Mouse (Mus musculus) ES-Bruce4 (cell line): ENCODE measurements around the gene Zbtb16. TPM values are rescaled to one million over a fixed set of nuclear protein-coding genes. Genes with fewer than 3 reads are reported as not detected.

Experiments used
- H3K27ac ChIP-seq: 2 replicates; pipeline ENCODE4 v1.5.1; 2012; ENCODE audit warnings: low read length, inconsistent platforms; ENCODE audit not compliant: insufficient read depth
- H3K27me3 ChIP-seq: 2 replicates; pipeline ENCODE4 v1.6.1; 2012; ENCODE audit warnings: mild to moderate bottlenecking, low read length, inconsistent platforms; ENCODE audit not compliant: control insufficient read depth, poor library complexity, insufficient read depth, severe bottlenecking
- H3K36me3 ChIP-seq: 2 replicates; pipeline ENCODE4 v1.6.1; 2012; ENCODE audit warnings: inconsistent platforms, mild to moderate bottlenecking, low read length, moderate library complexity; ENCODE audit not compliant: control insufficient read depth, poor library complexity, insufficient read depth, severe bottlenecking
- H3K4me1 ChIP-seq: one replicate; pipeline ENCODE4 v1.8.1; 2011; ENCODE audit warnings: low read length; ENCODE audit not compliant: control insufficient read depth, insufficient read depth
- H3K4me3 ChIP-seq: 2 replicates; pipeline ENCODE4 v1.5.1; 2011; ENCODE audit warnings: low read depth, mild to moderate bottlenecking, low read length
- H3K9ac ChIP-seq: 2 replicates; pipeline ENCODE4 v1.6.1; 2012; ENCODE audit warnings: low read depth, mild to moderate bottlenecking, inconsistent platforms; ENCODE audit not compliant: poor library complexity, severe bottlenecking
- H3K9me3 ChIP-seq: replicated peaks from 2 replicates; pipeline ENCODE4 v1.6.1; 2012; ENCODE audit warnings: mild to moderate bottlenecking, low read length, inconsistent platforms; ENCODE audit not compliant: control insufficient read depth, poor library complexity, insufficient read depth, severe bottlenecking
- CTCF ChIP-seq: IDR thresholded peaks from one replicate; pipeline ENCODE4 v1.8.1; 2011; ENCODE audit warnings: low read depth, low read length
- EP300 ChIP-seq: IDR thresholded peaks from 2 replicates; pipeline ENCODE4 v1.6.1; 2011; ENCODE audit warnings: low read depth, low read length; ENCODE audit not compliant: insufficient read depth
- POLR2A ChIP-seq: IDR thresholded peaks from one replicate; pipeline ENCODE4 v1.8.1; 2011; ENCODE audit warnings: low read length; ENCODE audit not compliant: insufficient read depth
- polyA plus RNA-seq: library from polyadenylated mRNA; stranded (reverse); fragments of >200 nt; gene quantifications from 2 replicates; pipeline ENCODE4 v1.2.4, GENCODE M21; 2011; ENCODE audit warnings: low read depth; ENCODE audit not compliant: missing spikeins, insufficient read depth, insufficient read length

Zbtb16 gene
- polyA plus RNA-seq, 1 experiment, result 0.49 TPM

- H3K36me3 ChIP-seq, result no peaks in the 10 kb centered on the region
- H3K27me3 ChIP-seq, result no peaks in the 10 kb centered on the region
- no peak overlapping the region for H3K4me3 ChIP-seq
- H3K27ac ChIP-seq, result no peak overlapping the region
- H3K4me1 ChIP-seq, result no peaks in the 10 kb centered on the region
- H3K9me3 ChIP-seq, result peaks cover 3% of the 10 kb centered on the region; the same call in 1 of the 2 replicates
- no peak overlapping the region for H3K9ac ChIP-seq
- no peak for TF ChIP-seq POLR2A
- no peak for TF ChIP-seq CTCF
- TF ChIP-seq EP300, result no peak
These were observed 191.6 kb downstream of the Zbtb16 start for GRCm38 (mm10) chr9:48644376-48644775.

DNA sequence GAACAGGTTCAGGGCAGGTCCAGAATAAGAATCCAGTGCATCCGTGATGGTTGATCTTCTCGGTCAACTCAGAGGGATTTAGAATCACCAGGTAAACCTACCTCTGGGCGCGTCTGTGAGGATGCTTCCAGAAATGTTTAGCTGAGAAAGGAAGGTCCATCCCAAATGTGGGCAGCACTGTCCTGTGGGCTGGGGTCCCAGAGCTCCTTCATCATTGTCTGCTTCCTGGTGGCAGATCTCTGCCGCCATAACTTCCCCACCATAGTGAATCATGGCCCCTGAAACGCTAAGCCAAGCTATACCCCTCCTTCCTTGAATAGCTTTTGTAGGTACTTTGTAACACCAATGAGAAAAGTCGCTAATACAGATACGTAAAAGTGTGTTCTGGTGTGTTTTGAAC is 194.4 kb downstream of the Zbtb16 start:
- Histone ChIP-seq H3K27me3 (no peaks in the 10 kb centered on the region), H3K27ac (no peak overlapping the region), H3K4me3 (no peak overlapping the region), H3K9me3 (peaks cover 3% of the 10 kb centered on the region; the same call in 1 of the 2 replicates), H3K4me1 (no peaks in the 10 kb centered on the region), H3K36me3 (no peaks in the 10 kb centered on the region), H3K9ac (no peak overlapping the region)
- TF ChIP-seq CTCF, result no peak
- TF ChIP-seq EP300, result no peak
- no peak for TF ChIP-seq POLR2A

DNA sequence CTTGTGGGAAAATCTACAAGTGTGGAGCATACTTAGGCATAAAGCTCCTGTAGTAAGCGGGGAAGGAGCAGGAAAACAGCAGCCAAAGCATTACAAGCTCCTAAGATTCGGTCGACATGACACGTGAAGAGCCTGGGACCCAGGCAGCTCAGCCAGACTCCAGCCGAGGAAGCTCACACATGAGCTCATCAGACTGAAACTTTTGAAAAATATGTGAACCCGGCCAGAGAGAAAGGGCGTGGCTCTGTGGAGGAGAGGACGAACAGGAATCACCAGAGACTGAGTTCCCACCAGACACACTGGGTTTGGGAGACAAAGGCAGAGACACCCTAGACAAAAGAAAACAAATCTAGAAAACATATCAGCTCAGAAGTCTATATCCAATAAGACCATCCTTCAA is 195.1 kb downstream of the Zbtb16 start:
- TF ChIP-seq CTCF (no peak), EP300 (no peak), POLR2A (no peak)
- H3K9me3 ChIP-seq, result peaks cover 3% of the 10 kb centered on the region; the same call in 1 of the 2 replicates
- H3K36me3 ChIP-seq, result no peaks in the 10 kb centered on the region

DNA sequence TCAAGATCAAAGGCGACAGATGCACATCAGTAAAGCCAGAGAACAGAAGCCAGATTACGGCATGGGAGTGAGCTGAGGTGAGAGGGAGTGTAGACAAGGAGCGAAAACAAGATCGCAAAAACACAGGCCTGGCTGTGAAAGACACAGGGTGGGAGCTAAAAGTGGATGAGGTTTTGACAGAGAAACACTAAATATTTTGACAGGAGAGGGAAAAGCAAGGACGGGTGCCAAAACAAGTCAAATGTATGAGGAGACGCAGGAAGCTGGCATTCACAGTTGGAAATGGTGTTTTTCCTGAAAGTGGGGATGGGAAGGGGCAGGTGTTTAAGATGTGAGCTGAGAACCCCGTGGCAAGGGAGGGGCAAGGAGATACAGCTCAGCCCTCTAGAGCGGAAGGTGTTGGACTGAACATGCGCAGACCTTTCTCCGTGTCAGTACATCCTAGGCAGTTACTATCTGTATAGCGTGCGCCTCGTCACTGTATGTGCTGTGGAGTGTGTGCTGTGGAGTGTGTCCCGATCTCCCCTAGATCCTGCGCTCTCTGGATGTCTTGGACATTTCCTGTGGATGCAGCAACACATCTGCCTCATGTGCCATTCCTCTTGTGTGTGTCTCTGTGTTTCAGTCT is 197.7 kb downstream of the Zbtb16 start:
- Histone ChIP-seq H3K4me1 (no peaks in the 10 kb centered on the region), H3K27me3 (no peaks in the 10 kb centered on the region), H3K9ac (no peak overlapping the region), H3K9me3 (no peaks in the 10 kb centered on the region), H3K27ac (no peak overlapping the region), H3K36me3 (no peaks in the 10 kb centered on the region), H3K4me3 (no peak overlapping the region)
- TF ChIP-seq POLR2A, result no peak
- TF ChIP-seq CTCF, result no peak
- TF ChIP-seq EP300, result no peak

More for the DNA sequence above, 195.1 kb downstream of the Zbtb16 start:
- no peak overlapping the region for H3K9ac ChIP-seq
- H3K27ac ChIP-seq, result no peak overlapping the region
- H3K27me3 ChIP-seq, result no peaks in the 10 kb centered on the region
- H3K4me1 ChIP-seq, result no peaks in the 10 kb centered on the region
- H3K4me3 ChIP-seq, result no peak overlapping the region

- Histone ChIP-seq H3K9me3 (no peaks in the 10 kb centered on the region), H3K27me3 (no peaks in the 10 kb centered on the region), H3K4me3 (no peak overlapping the region), H3K9ac (no peak overlapping the region), H3K27ac (no peak overlapping the region), H3K4me1 (no peaks in the 10 kb centered on the region), H3K36me3 (no peaks in the 10 kb centered on the region)
- TF ChIP-seq EP300, result no peak
- no peak for TF ChIP-seq CTCF
- TF ChIP-seq POLR2A, result no peak
These were observed 198.9 kb downstream of the Zbtb16 start for GRCm38 (mm10) chr9:48637161-48637560.

GRCm38 (mm10) chr9:48635576-48636350 is 200.3 kb downstream of the Zbtb16 start:
- TF ChIP-seq EP300 (no peak), CTCF (no peak), POLR2A (no peak)
- Histone ChIP-seq H3K36me3 (no peaks in the 10 kb centered on the region), H3K27me3 (no peaks in the 10 kb centered on the region), H3K9ac (no peak overlapping the region), H3K9me3 (no peaks in the 10 kb centered on the region), H3K27ac (no peak overlapping the region), H3K4me3 (no peak overlapping the region), H3K4me1 (no peaks in the 10 kb centered on the region)
